Mouse (Mus musculus) erythroblast, embryonic 14.5 days (primary cell): ENCODE measurements around the gene Rab5c.

Experiments used
- GATA1 ChIP-seq: IDR thresholded peaks from 2 replicates; pipeline ENCODE4 v1.6.1; 2012; ENCODE audit warnings: low read length, inconsistent platforms, mixed read lengths
- TAL1 ChIP-seq: IDR thresholded peaks from 3 replicates; pipeline ENCODE4 v1.6.1; 2012; ENCODE audit warnings: low read length, inconsistent platforms, mixed read lengths

GRCm38 (mm10) chr11:100673169-100673568 lies 64.8 kb downstream of the Rab5c start:
- TF ChIP-seq GATA1, result no peak
- no peak for TF ChIP-seq TAL1
